In genomic region chr2:18996451-18997211, GRCm38 (mm10) we compare ENCODE assay signal across 8 mouse cellular contexts. TPM values are rescaled to one million over a fixed set of nuclear protein-coding genes. Genes with fewer than 3 reads are reported as not detected.
A peak's percentile ranks its signal among the peaks of the same experiment; 100 is the strongest.
DNase-seq lines count a peak whose midpoint lies in the region; ATAC-seq and TF ChIP-seq lines count a peak whose summit lies in the region.

No protein-coding gene starts in this region.

- peak overlapping the region; percentile 1; the same call in 1 of the 2 replicates for H3K27ac ChIP-seq in bone marrow macrophage, adult 2 months (ENCODE audit: insufficient read depth, low read depth, low read length)
- no peak overlapping the region for H3K27ac ChIP-seq in forebrain, embryonic 12.5 days
- H3K27ac ChIP-seq in liver, embryonic 13.5 days = peak overlapping the region; percentile 97
- no peak overlapping the region for H3K27ac ChIP-seq in neural tube, embryonic 12.5 days

- no peak for TF ChIP-seq POLR2A in bone marrow macrophage, adult 2 months (IDR thresholded peaks at IDR 0.05; ENCODE audit: borderline replicate concordance, low read depth, low read length)

- no peaks in the 10 kb centered on the region for H3K9me3 ChIP-seq in forebrain, embryonic 12.5 days
- H3K9me3 ChIP-seq in liver, embryonic 13.5 days (replicated peaks) = no peaks in the 10 kb centered on the region
- no peaks in the 10 kb centered on the region for H3K9me3 ChIP-seq in neural tube, embryonic 12.5 days

- WGBS in forebrain, embryonic 12.5 days = under 1% methylated on average over 25 of the region's 25 CpGs
- under 1% methylated on average over 25 of the region's 25 CpGs for WGBS in liver, embryonic 13.5 days (ENCODE audit: insufficient replicate concordance)
- under 1% methylated on average over 25 of the region's 25 CpGs for WGBS in neural tube, embryonic 12.5 days

- H3K27me3 ChIP-seq in forebrain, embryonic 12.5 days = peaks cover 18% of the 10 kb centered on the region; the same call in 1 of the 2 replicates
- no peaks in the 10 kb centered on the region for H3K27me3 ChIP-seq in liver, embryonic 13.5 days
- no peaks in the 10 kb centered on the region for H3K27me3 ChIP-seq in neural tube, embryonic 12.5 days (replicated peaks)

- H3K4me2 ChIP-seq in forebrain, embryonic 12.5 days = peak overlapping the region; percentile 94
- peak overlapping the region; percentile 92 for H3K4me2 ChIP-seq in liver, embryonic 13.5 days
- peak overlapping the region; percentile 97 for H3K4me2 ChIP-seq in neural tube, embryonic 12.5 days (replicated peaks)

- no peak for TF ChIP-seq CTCF in bone marrow macrophage, adult 2 months (IDR thresholded peaks at IDR 0.05; ENCODE audit: low read depth, low read length)

- H3K4me3 ChIP-seq in bone marrow macrophage, adult 2 months (ENCODE audit: insufficient read depth, low read length) = peak overlapping the region; percentile 98
- peak overlapping the region; percentile 75 for H3K4me3 ChIP-seq in forebrain, embryonic 12.5 days (replicated peaks)
- H3K4me3 ChIP-seq in liver, embryonic 13.5 days (replicated peaks) = peak overlapping the region; percentile 93
- H3K4me3 ChIP-seq in neural tube, embryonic 12.5 days = peak overlapping the region; percentile 79

- no peaks in the 10 kb centered on the region for H3K36me3 ChIP-seq in forebrain, embryonic 12.5 days (replicated peaks)
- H3K36me3 ChIP-seq in liver, embryonic 13.5 days = no peaks in the 10 kb centered on the region
- no peaks in the 10 kb centered on the region for H3K36me3 ChIP-seq in neural tube, embryonic 12.5 days

- H3K4me1 ChIP-seq in bone marrow macrophage, adult 2 months (ENCODE audit: control insufficient read depth, insufficient read depth, low read length) = peaks cover 32% of the 10 kb centered on the region
- H3K4me1 ChIP-seq in forebrain, embryonic 12.5 days = peaks cover 15% of the 10 kb centered on the region
- H3K4me1 ChIP-seq in liver, embryonic 13.5 days (replicated peaks) = peaks cover 66% of the 10 kb centered on the region
- H3K4me1 ChIP-seq in neural tube, embryonic 12.5 days = peaks cover 10% of the 10 kb centered on the region; the same call in 1 of the 2 replicates

- ATAC-seq in forebrain, embryonic 12.5 days (ENCODE audit: low FRiP score) = no peak
- ATAC-seq in liver, embryonic 13.5 days (ENCODE audit: low read depth) = no peak
- ATAC-seq in neural tube, embryonic 12.5 days (ENCODE audit: low FRiP score, low read depth) = no peak

- DNase-seq in gastrocnemius, postnatal 14 days = peak; percentile 12
- DNase-seq in gastrocnemius, adult 8-10 months (ENCODE audit: low spot score in 2 of 2) = no peak
- DNase-seq in induced T-regulatory cell, adult 2 months (ENCODE audit: low read depth) = peak; percentile 57
- DNase-seq in liver, embryonic 13.5 days = peak; percentile 35
- peak; percentile 42 to 60 for DNase-seq in thymus, adult 18-20 months

- intact Hi-C loops in gastrocnemius, postnatal 14 days (cut with DNase I; ENCODE audit: low total_unique reads) = loop anchor here (5.0 kb wide), 1 partner anchor 124 kb away; no protein-coding TSS in a partner anchor

- peak overlapping the region; percentile 79 for H3K9ac ChIP-seq in forebrain, embryonic 12.5 days
- peak overlapping the region; percentile 97 for H3K9ac ChIP-seq in liver, embryonic 13.5 days
- H3K9ac ChIP-seq in neural tube, embryonic 12.5 days = peak overlapping the region; percentile 76

RNA-seq across cellular contexts. Expression of gene Pip4k2a, which starts 1.3 kb away (rescaled TPM):
- 1 to 10 TPM; 6.9 to 8.0 TPM for total RNA-seq in gastrocnemius, postnatal 14 days (2021)
- total RNA-seq in gastrocnemius, adult 8-10 months (2022) = 1 to 10 TPM; 2.1 to 2.7 (median 2.3) TPM
- 165 and 187 TPM in 2 replicates for polyA plus RNA-seq in bone marrow macrophage, adult 2 months (2012; ENCODE audit: insufficient read depth, insufficient read length, missing spikeins)
- 9.1 and 10.9 TPM in 2 replicates for polyA plus RNA-seq in forebrain, embryonic 12.5 days (2016; fragmentation: Nextera tagmentation; extraction: Ambion mirVana)
- polyA plus RNA-seq in liver, embryonic 13.5 days (2015; fragmentation: Nextera tagmentation; extraction: Ambion mirVana) = 15.8 and 18.8 TPM in 2 replicates
- polyA plus RNA-seq in neural tube, embryonic 12.5 days (2016; fragmentation: Nextera tagmentation; extraction: Ambion mirVana) = 14.3 and 15.1 TPM in 2 replicates

RNA-seq across cellular contexts. Expression of gene 4930426L09Rik, which starts 1.5 kb away (rescaled TPM):
- under 1 TPM; 0.14 to 0.31 TPM for total RNA-seq in gastrocnemius, postnatal 14 days (2021)
- not detected for total RNA-seq in gastrocnemius, adult 8-10 months (2022)
- 1.8 and 2.0 TPM in 2 replicates for polyA plus RNA-seq in bone marrow macrophage, adult 2 months (2012; ENCODE audit: insufficient read depth, insufficient read length, missing spikeins)
- 0.36 and 0.47 TPM in 2 replicates for polyA plus RNA-seq in forebrain, embryonic 12.5 days (2016; fragmentation: Nextera tagmentation; extraction: Ambion mirVana)
- 0.17 and 0.22 TPM in 2 replicates for polyA plus RNA-seq in liver, embryonic 13.5 days (2015; fragmentation: Nextera tagmentation; extraction: Ambion mirVana)
- polyA plus RNA-seq in neural tube, embryonic 12.5 days (2016; fragmentation: Nextera tagmentation; extraction: Ambion mirVana) = 0.39 and 0.63 TPM in 2 replicates

Comparison
In these comparisons a context has a peak if more than half of its experiments do, and no peak if none do; other contexts are left out.
1. DNase-seq: peak in gastrocnemius, postnatal 14 days (single experiment), induced T-regulatory cell, adult 2 months (single experiment), liver, embryonic 13.5 days (single experiment) and thymus, adult 18-20 months (2 of 2); none in gastrocnemius, adult 8-10 months (0 of 2).
2. H3K27ac ChIP-seq: peak in bone marrow macrophage, adult 2 months (single experiment) and liver, embryonic 13.5 days (single experiment); none in forebrain, embryonic 12.5 days (single experiment) and neural tube, embryonic 12.5 days (single experiment).
3. Peak in every context shown above with its lines, with median percentiles within 50 percentile points of each other: H3K4me3 ChIP-seq, H3K4me2 ChIP-seq and H3K9ac ChIP-seq.